Mouse (Mus musculus): ENCODE measurements at regions not wholly inside any gene's neighbourhood (a gene's known extent, or its start where the extent isn't known, plus 50 kb on each side); places are given as distances from the start of the nearest gene placed in this dataset.

GRCm38 (mm10) chr16:65916831-65917230 is 101.8 kb downstream of the Vgll3 start:
- DNase-seq (ENCODE audit: extremely low spot score): no peak

- no peak for DNase-seq (ENCODE audit: extremely low spot score)
These were observed 110.9 kb downstream of the Vgll3 start for GRCm38 (mm10) chr16:65925986-65926385.

- no peak for DNase-seq (ENCODE audit: extremely low spot score)
These were observed 148.8 kb downstream of the Vgll3 start for GRCm38 (mm10) chr16:65963829-65964228.

- DNase-seq (ENCODE audit: extremely low spot score): no peak
These were observed 149.2 kb downstream of the Vgll3 start for GRCm38 (mm10) chr16:65964260-65964659.

- DNase-seq (ENCODE audit: extremely low spot score): no peak
These were observed 162.0 kb downstream of the Vgll3 start for GRCm38 (mm10) chr16:65977075-65977474.

- DNase-seq (ENCODE audit: extremely low spot score): no peak
These were observed 172.1 kb downstream of the Vgll3 start for GRCm38 (mm10) chr16:65987186-65987585.

- no peak for DNase-seq (ENCODE audit: extremely low spot score)
These were observed 184.3 kb downstream of the Vgll3 start for GRCm38 (mm10) chr16:65999343-65999742.

- no peak for DNase-seq (ENCODE audit: extremely low spot score)
These were observed 185.7 kb downstream of the Vgll3 start for GRCm38 (mm10) chr16:66000728-66001273.

GRCm38 (mm10) chr16:66004689-66005088 is 189.6 kb downstream of the Vgll3 start:
- no peak for DNase-seq (ENCODE audit: extremely low spot score)

GRCm38 (mm10) chr16:66005954-66006580 is 191.0 kb downstream of the Vgll3 start:
- peak; percentile 16 for DNase-seq (ENCODE audit: extremely low spot score)

GRCm38 (mm10) chr16:66013608-66014007 is 198.6 kb downstream of the Vgll3 start:
- peak; percentile 20 for DNase-seq (ENCODE audit: extremely low spot score)

- no peak for DNase-seq (ENCODE audit: extremely low spot score)
These were observed 200.0 kb downstream of the Vgll3 start for GRCm38 (mm10) chr16:66014861-66015602.

- no peak for DNase-seq (ENCODE audit: extremely low spot score)
These were observed 202.0 kb downstream of the Vgll3 start for GRCm38 (mm10) chr16:66017040-66017439.

- no peak for DNase-seq (ENCODE audit: extremely low spot score)
These were observed 208.3 kb downstream of the Vgll3 start for GRCm38 (mm10) chr16:66023397-66023796.
